Mouse (Mus musculus) C2C12 (cell line): ENCODE results near the gene Filip1l.

ENCODE experiments used
- CEBPB ChIP-seq: IDR thresholded peaks from one replicate; pipeline ENCODE4 v1.6.1; 2011; ENCODE audit warnings: low read depth, mild to moderate bottlenecking, control low read depth, moderate library complexity
- CTCF ChIP-seq: IDR thresholded peaks from one replicate; pipeline ENCODE4 v1.5.1; 2011; ENCODE audit not compliant: control insufficient read depth, insufficient read depth, insufficient read length
- USF1 ChIP-seq: IDR thresholded peaks from one replicate; pipeline ENCODE4 v1.6.1; 2011; ENCODE audit warnings: low read depth, mild to moderate bottlenecking, control low read depth, moderate library complexity

- TF ChIP-seq CTCF = no peak
- no peak for TF ChIP-seq USF1
- no peak for TF ChIP-seq CEBPB
These were observed 9.9 kb downstream of the Filip1l start for GRCm38 (mm10) chr16:57362679-57363401.
